Mouse (Mus musculus): ENCODE data around the gene Gm27021.

The Gm27021 gene

DNA sequence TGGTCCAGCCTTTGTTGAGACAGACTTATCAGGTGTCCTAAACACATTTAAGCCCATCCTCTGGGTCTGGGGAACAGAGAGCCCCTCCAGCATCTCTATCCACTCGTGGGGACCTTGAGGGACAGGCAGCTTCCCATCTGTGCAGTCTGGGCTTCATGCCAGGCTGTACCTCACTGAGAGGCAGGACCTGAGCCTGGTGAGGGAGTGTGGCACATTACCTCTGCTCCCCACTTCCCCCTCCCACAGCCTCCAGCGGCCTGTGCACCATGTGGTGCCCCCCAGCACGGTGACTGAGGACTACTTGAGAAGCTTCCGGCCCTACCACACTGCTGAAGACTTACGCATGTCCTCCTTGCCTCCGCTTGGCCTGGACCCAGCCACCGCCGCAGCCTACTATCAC is 101.2 kb downstream of the Gm27021 start:
- DNase-seq (ENCODE audit: low spot score in 2 of 2) = no peak

DNA sequence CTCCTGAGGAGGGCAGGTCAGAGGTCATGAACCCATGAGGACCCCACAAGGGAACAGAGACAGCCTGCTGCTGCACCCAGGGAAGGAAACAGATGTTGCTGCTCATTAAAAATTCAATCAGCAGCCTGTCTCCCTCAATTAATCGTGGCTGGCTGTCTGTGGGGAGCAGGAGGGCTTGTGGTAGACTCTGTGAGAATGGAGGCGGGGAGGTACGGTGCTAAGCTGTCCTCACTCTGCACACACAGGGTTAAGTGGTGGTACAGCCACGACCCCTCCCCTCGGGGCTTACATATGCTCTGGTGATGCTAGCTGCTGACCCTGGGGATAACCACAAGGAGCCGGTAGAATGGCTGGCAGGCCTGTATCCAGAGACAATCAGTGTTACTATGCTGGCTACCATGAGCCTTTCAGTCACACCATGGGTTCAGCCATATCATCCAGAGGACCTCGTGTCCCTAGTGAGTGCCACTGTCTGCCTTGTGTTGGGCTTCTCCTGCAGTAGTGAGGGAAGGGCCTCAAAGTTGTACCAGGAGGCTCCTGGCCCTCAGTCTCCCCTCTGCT is 102.6 kb downstream of the Gm27021 start:
- no peak for DNase-seq (ENCODE audit: low spot score in 2 of 2)

DNA sequence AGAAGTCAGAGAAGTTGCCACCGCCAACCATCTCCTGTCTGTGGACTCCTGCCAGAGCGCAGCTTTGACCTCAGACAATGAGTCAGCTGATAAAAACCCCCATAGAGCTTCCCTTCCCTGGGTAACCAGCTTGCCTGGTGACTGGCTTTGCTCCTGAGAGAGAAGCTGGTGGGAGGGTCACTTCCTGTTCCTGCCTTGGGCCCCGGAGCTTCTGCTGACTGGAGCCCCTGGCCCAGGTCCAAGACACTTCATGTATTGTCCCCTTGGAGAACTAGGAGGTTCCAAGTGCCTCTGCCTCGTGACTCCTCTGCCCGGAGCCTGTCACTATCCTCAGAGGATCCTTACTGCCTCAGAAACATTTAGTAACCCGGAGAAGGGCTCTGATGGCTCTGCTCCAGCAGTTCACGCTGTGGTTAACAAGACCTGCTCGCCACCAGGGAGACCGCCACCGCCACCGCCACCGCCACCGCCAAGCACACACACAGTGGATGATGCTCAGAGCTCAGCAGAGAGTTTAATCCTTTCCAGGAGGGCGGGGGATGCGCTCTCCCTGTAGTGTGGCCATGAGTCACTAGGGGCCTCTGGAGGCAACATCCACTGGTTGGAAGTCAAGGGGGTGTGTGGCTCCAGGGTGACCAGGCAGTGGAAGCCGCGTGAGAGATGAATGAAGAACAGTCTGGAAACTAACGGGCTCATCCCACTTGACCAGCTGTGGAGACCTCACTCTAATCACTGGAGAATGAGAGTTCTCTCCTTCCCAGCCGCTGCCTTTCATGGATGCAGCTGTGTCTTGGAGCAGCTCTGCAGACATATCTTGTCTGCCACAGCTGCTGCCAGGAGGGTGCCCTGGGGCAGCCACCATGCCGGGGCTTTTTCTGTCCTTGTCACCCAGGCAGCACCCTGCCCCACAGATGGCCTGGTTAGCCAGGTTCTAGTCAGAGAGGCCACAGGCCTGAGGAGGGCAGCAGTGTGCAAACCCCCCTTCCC is 103.7 kb downstream of the Gm27021 start:
- peak; percentile 55 to 73 for DNase-seq (ENCODE audit: low spot score in 2 of 2)

GRCm38 (mm10) chr8:120563348-120563724 is 104.5 kb downstream of the Gm27021 start:
- no peak for DNase-seq (ENCODE audit: low spot score in 2 of 2)

GRCm38 (mm10) chr8:120562680-120563347 is 105.1 kb downstream of the Gm27021 start:
- no peak for DNase-seq (ENCODE audit: low spot score in 2 of 2)

DNA sequence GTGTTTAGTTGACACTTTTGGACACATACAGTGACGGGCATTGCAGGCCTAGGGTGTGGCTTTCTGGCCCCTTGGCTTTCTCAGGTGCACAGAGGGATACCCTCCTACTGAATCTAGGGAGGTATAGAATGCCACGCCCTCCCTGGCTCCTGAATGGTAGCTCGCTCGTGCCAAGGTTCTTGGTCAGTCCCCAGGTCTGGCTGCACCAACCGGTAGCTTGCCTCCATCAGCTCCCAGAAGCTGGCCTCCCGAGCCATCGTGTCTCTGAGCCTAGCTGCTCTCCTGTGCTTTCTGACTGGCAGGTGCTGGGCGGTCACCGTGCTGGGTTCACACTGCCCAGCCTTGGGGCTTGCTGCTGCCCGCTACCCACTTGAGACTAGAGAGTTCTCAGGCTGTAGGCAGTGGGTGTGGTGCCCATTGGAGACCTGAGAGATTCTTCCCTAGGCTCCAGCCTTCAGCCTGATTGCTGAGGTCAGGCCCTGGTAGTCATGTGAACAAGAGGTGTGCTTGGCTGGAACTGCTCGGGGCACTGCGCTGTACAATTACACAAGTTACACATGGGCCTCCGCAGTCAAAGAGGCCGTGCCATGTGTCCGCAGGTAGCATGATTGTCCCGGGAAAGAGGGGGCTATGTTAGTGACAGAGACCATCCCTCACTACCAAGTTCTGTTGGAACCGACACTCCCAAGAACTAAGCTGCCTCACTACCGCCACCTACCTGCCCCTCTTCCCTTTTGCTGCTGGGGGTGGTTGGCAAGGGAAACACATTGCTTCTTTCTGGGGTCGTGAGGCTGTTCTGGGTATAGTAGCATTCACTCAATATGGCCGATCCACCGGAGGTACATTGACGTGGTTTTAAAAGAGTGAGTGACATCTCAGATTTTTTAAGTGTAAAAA is 106.1 kb downstream of the Gm27021 start:
- DNase-seq (ENCODE audit: low spot score in 2 of 2) = no peak

GRCm38 (mm10) chr8:120560535-120560934 is 107.3 kb downstream of the Gm27021 start:
- DNase-seq (ENCODE audit: low spot score in 2 of 2) = no peak

DNA sequence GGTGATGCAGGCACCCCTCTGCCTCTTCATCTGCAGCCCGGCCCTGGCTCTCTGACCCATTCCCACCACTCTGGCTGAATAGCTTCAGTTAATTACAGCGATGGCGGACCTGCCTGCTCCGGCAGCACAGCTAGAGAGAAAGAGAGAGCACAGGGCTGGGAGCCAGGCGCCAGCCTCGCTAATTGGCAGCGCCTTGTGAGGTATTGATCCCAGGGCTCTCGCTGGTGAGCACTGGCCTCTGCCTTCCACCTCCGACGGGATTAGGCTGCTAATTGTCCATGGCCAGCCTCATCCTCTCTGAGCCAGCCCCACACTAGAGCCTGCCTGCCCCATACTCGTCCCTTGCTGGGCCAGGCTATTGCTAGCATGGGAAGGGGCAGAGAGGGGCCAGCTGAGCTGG is 108.2 kb downstream of the Gm27021 start:
- no peak for DNase-seq (ENCODE audit: low spot score in 2 of 2)
